Mouse (Mus musculus): Measurements from ENCODE around the gene H6pd. TPM values are rescaled to one million over a fixed set of nuclear protein-coding genes. Genes with fewer than 3 reads are reported as not detected.

H6pd gene
- polyA plus RNA-seq, 1 experiment from 2014 or later = 3.0 TPM

- Histone ChIP-seq H3K9ac (no peak overlapping the region), H3K4me1 (no peaks in the 10 kb centered on the region), H3K4me2 (no peak overlapping the region), H3K4me3 (replicated peaks) (no peak overlapping the region), H3K36me3 (replicated peaks) (no peaks in the 10 kb centered on the region), H3K9me3 (0 out of 2 replicates have a peak, but pooled peaks cover 3% of the 10 kb centered on the region), H3K27me3 (0 out of 2 replicates have a peak, but pooled peaks cover 3% of the 10 kb centered on the region), H3K27ac (no peak overlapping the region)
- ATAC-seq (ENCODE audit: low FRiP score) = no peak
- 88% methylated on average over 3 of the region's 3 CpGs for WGBS
These were observed 78.1 kb downstream of the H6pd start for GRCm38 (mm10) chr4:149930755-149931154.

Other genes starting within 250 kb of the H6pd start
- 12.1 and 12.6 TPM in 2 replicates for gene Slc25a33, start 234.7 kb downstream of the H6pd start, polyA plus RNA-seq (2016; fragmentation: Nextera tagmentation; extraction: Ambion mirVana)
- gene Spsb1, start 54.0 kb downstream of the H6pd start, polyA plus RNA-seq (2016; fragmentation: Nextera tagmentation; extraction: Ambion mirVana) = 8.1 and 9.0 TPM in 2 replicates
- gene Gpr157, start 78.3 kb upstream of the H6pd start, polyA plus RNA-seq (2016; fragmentation: Nextera tagmentation; extraction: Ambion mirVana) = 0.32 and 0.54 TPM in 2 replicates
- 1.1 and 1.3 TPM in 2 replicates for gene Slc2a5, start 110.3 kb upstream of the H6pd start, polyA plus RNA-seq (2016; fragmentation: Nextera tagmentation; extraction: Ambion mirVana)
- gene Slc2a7, start 139.9 kb upstream of the H6pd start, polyA plus RNA-seq (2016; fragmentation: Nextera tagmentation; extraction: Ambion mirVana) = not detected in 2 replicates
- not detected in 2 replicates for gene Car6, start 192.3 kb upstream of the H6pd start, polyA plus RNA-seq (2016; fragmentation: Nextera tagmentation; extraction: Ambion mirVana)
- gene Eno1, start 227.7 kb upstream of the H6pd start, polyA plus RNA-seq (2016; fragmentation: Nextera tagmentation; extraction: Ambion mirVana) = 1,282 and 1,334 TPM in 2 replicates

Data from forebrain, embryonic 12.5 days (tissue).